Mouse (Mus musculus) midbrain, embryonic 15.5 days (tissue): ENCODE measurements at regions not wholly inside any gene's neighbourhood (a gene's known extent, or its start where the extent isn't known, plus 50 kb on each side); places are given as distances from the start of the nearest gene placed in this dataset.
A peak's percentile ranks its signal among the peaks of the same experiment; 100 is the strongest.

Experiments used
- ATAC-seq: fragments of 200-750 bp; cut with Nextera tagmentation; replicated peaks from 2 replicates; pipeline ENCODE4 v1.8.0; 2017; ENCODE audit warnings: moderate TSS enrichment
- H3K27ac ChIP-seq: fragments of 300-500 bp; sonication (generic); 2 replicates; pipeline ENCODE4 v1.5.1; 2015; ENCODE audit warnings: mild to moderate bottlenecking, inconsistent platforms
- H3K27me3 ChIP-seq: fragments of 300-500 bp; sonication (generic); replicated peaks from 2 replicates; pipeline ENCODE4 v1.6.1; 2015; ENCODE audit warnings: inconsistent platforms
- H3K36me3 ChIP-seq: fragments of 300-500 bp; sonication (generic); replicated peaks from 2 replicates; pipeline ENCODE4 v1.6.1; 2015; ENCODE audit warnings: inconsistent platforms
- H3K4me1 ChIP-seq: fragments of 300-500 bp; sonication (generic); 2 replicates; pipeline ENCODE4 v1.6.1; 2015; ENCODE audit warnings: inconsistent platforms
- H3K4me2 ChIP-seq: fragments of 300-500 bp; sonication (generic); 2 replicates; pipeline ENCODE4 v1.6.1; 2015; ENCODE audit warnings: inconsistent platforms, mild to moderate bottlenecking, moderate library complexity
- H3K4me3 ChIP-seq: fragments of 300-500 bp; sonication (generic); 2 replicates; pipeline ENCODE4 v1.5.1; 2015; ENCODE audit warnings: mild to moderate bottlenecking, inconsistent platforms
- H3K9ac ChIP-seq: fragments of 300-500 bp; sonication (generic); 2 replicates; pipeline ENCODE4 v1.6.1; 2015; ENCODE audit warnings: mild to moderate bottlenecking, inconsistent platforms
- H3K9me3 ChIP-seq: fragments of 300-500 bp; sonication (generic); 2 replicates; pipeline ENCODE4 v1.6.1; 2016; ENCODE audit warnings: inconsistent platforms
- WGBS: fragments of 180-500 bp; shearing (Covaris S2); methylation state at CpG from one replicate; pipeline ENCODE4 v1.1.7; 2015; ENCODE audit warnings: mixed read lengths; 5-methylcytosine and 5-hydroxymethylcytosine counted together

GRCm38 (mm10) chr17:79772219-79772618, 57.4 kb upstream of the Cyp1b1 start:
- Histone ChIP-seq H3K4me3 (no peak overlapping the region), H3K9ac (no peak overlapping the region), H3K36me3 (no peaks in the 10 kb centered on the region), H3K27ac (no peak overlapping the region), H3K9me3 (no peaks in the 10 kb centered on the region), H3K4me1 (peaks cover 4% of the 10 kb centered on the region), H3K27me3 (no peaks in the 10 kb centered on the region), H3K4me2 (no peak overlapping the region)
- ATAC-seq, result no peak
- WGBS, result 63% methylated on average over 4 of the region's 4 CpGs

- WGBS, result 9% methylated on average over 10 of the region's 10 CpGs
- H3K9ac ChIP-seq, result no peak overlapping the region
- H3K4me1 ChIP-seq, result peaks cover 4% of the 10 kb centered on the region
- no peaks in the 10 kb centered on the region for H3K36me3 ChIP-seq
- H3K27ac ChIP-seq, result no peak overlapping the region
- H3K27me3 ChIP-seq, result no peaks in the 10 kb centered on the region
- H3K4me2 ChIP-seq, result no peak overlapping the region
- ATAC-seq, result peak; percentile 66; the same call in 1 of the 2 replicates
- H3K4me3 ChIP-seq, result no peak overlapping the region
- no peaks in the 10 kb centered on the region for H3K9me3 ChIP-seq
These were observed 56.9 kb upstream of the Cyp1b1 start for GRCm38 (mm10) chr17:79771727-79772126.

- WGBS, result 80% methylated on average over 7 of the region's 7 CpGs
- H3K9ac ChIP-seq, result no peak overlapping the region
- peaks cover 4% of the 10 kb centered on the region for H3K4me1 ChIP-seq
- no peaks in the 10 kb centered on the region for H3K9me3 ChIP-seq
- no peaks in the 10 kb centered on the region for H3K36me3 ChIP-seq
- no peak for ATAC-seq
- H3K27me3 ChIP-seq, result no peaks in the 10 kb centered on the region
- H3K4me2 ChIP-seq, result no peak overlapping the region
- no peak overlapping the region for H3K27ac ChIP-seq
- H3K4me3 ChIP-seq, result no peak overlapping the region
These were observed 56.0 kb upstream of the Cyp1b1 start for GRCm38 (mm10) chr17:79770911-79771310.

DNA sequence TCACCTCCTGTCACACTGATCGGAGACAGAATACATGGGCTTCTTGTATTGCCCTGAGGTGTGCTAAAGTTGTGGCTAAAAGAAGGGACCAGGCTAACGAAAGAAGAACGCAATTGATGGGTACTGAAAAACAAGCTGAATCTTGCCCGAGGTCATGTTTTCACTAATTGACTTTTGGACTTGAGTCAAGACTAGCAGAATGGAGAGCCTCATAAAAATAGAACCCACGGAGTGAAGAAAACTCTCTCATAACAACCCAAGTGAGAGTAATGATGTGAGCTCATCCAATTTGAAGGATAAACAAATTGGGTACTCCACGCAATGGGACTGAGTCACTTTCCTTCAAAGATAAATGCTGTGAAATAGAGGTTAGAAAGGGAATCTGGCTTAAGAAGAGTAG, 55.0 kb upstream of the Cyp1b1 start:
- Histone ChIP-seq H3K27me3 (no peaks in the 10 kb centered on the region), H3K9ac (no peak overlapping the region), H3K36me3 (no peaks in the 10 kb centered on the region), H3K4me1 (peaks cover 4% of the 10 kb centered on the region), H3K9me3 (no peaks in the 10 kb centered on the region), H3K4me2 (no peak overlapping the region), H3K4me3 (no peak overlapping the region), H3K27ac (no peak overlapping the region)
- no peak for ATAC-seq
- 84% methylated on average over 6 of the region's 6 CpGs for WGBS

DNA sequence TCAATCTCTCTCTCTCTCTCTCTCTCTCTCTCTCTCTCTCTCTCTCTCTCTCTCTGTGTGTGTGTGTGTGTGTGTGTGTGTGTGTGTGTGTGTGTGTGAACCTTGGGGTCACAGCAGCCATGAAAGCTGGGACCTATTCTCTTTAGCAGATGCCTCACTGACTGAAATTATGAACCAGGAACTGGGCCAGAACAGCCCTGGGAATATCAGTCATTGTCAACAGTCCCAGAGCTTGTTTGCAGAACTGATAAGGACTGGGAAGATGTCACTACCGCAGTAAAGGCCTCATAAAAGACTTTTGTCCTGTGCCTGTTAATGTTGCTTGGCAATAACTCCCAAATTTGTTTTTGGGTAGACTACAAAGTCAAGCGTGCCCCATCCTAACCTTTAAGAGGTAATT, 53.2 kb upstream of the Cyp1b1 start:
- Histone ChIP-seq H3K27me3 (no peaks in the 10 kb centered on the region), H3K4me1 (peaks cover 4% of the 10 kb centered on the region), H3K9ac (no peak overlapping the region), H3K36me3 (no peaks in the 10 kb centered on the region), H3K4me3 (no peak overlapping the region), H3K9me3 (no peaks in the 10 kb centered on the region), H3K4me2 (no peak overlapping the region), H3K27ac (no peak overlapping the region)
- ATAC-seq, result no peak
- WGBS, result 68% methylated on average over 2 of the region's 2 CpGs

GRCm38 (mm10) chr17:79765061-79765794, 50.4 kb upstream of the Cyp1b1 start:
- no peak for ATAC-seq
- no peak overlapping the region for H3K4me3 ChIP-seq
- H3K9me3 ChIP-seq, result no peaks in the 10 kb centered on the region
- H3K36me3 ChIP-seq, result no peaks in the 10 kb centered on the region
- H3K4me2 ChIP-seq, result no peak overlapping the region
- H3K9ac ChIP-seq, result no peak overlapping the region
- WGBS, result 76% methylated on average over 7 of the region's 7 CpGs
- no peaks in the 10 kb centered on the region for H3K4me1 ChIP-seq
- H3K27ac ChIP-seq, result 0 out of 2 replicates have a peak overlapping the region, but pooled peaks have one; percentile 20
- H3K27me3 ChIP-seq, result no peaks in the 10 kb centered on the region
